Mouse (Mus musculus) liver, adult 2 months (tissue): ENCODE measurements around the gene Gin1.

Source experiments
- CTCF ChIP-seq: fragments of 200-500 bp; IDR thresholded peaks from 2 replicates; pipeline ENCODE4 v1.5.1; 2011; ENCODE audit warnings: low read depth, low read length, control low read depth
- POLR2A ChIP-seq: fragments of 200-500 bp; IDR thresholded peaks from 2 replicates; pipeline ENCODE4 v1.6.1; 2011; ENCODE audit warnings: low read length, control low read depth; ENCODE audit not compliant: insufficient read depth; ENCODE audit errors: extremely low read depth

DNA sequence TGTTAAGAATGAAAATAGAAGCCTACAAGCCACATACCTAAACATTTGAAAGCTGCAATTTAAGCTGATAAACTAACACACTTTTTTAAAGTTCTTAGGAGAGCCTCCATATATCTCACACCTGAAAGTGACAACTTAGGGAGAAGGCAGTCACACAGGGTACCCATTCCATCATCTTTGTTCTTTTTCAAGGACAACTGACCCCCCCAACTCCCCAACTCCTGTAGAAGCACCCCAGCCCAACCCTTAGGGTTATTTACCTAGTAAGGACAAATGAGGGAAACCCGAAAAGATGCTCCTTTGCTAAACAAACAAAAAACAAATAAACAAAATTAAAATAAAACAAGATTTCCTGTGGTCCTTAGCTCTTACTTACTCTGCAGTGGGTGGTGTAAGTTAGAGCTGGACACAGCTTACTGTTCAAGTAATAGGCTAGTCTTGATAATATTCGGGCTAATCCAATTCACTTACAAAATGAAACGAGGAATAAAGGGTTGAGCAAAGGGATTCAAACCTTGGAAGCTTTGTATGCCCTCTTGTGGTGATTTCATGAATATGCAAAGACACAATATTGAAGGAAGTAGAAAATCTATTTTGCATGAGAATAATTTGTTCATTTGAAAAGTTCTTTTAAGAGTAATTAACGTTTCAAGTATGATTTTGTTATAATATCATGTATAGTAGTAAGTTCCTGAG is 32.4 kb downstream of the Gin1 start:
- TF ChIP-seq CTCF (peak; percentile 31), POLR2A (no peak)
